Mouse (Mus musculus) T-cell, adult 2 months (primary cell): Measurements from ENCODE around the gene Nup214.

Source experiments
- DNase-seq: peaks from one replicate; pipeline ENCODE4 v3.0.0; 2022; ENCODE audit warnings: low spot score

Nup214 gene

DNA sequence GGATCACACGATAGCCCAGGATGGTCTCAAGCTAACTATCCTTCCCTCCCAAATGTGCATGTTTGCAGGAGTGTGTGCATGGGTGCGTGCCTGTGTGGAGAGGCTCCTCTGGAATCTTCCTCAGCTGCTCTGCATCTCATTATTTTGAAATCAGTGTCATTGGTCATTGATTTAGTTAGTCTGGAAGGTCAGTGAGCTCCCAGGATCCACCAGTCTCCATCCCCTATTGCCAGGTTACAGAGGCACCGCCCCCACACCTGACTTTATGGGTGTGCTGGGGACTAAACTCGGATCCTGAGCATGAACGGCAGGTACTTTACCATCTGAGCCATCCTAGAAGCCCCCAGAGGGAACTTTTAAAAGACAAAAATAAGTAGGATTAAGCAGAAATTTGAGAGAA, 128.7 kb downstream of the Nup214 start:
- no peak for DNase-seq

DNA sequence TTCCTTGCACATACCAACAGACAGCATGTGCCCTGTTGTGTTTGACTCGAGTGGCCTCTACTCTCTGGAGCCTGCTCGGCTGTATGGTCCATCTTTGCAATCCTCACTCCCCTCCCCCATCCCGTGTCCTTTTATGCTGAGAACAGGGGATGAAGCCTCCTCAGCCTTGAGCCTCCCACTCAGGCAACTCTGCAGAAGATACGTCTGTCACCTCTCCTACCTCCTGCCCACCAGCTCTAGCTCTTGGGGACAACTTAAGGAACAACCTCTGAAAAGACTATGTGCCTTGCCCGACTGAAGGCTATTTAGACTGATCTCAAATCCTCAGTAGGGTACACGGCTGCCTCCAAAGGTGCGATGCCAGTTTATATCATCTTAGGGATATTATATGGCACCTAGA, 129.3 kb downstream of the Nup214 start:
- DNase-seq = no peak
